Mouse (Mus musculus) limb, embryonic 13.5 days (tissue): ENCODE results near the gene Ier2. TPM values are rescaled to one million over a fixed set of nuclear protein-coding genes. Genes with fewer than 3 reads are reported as not detected.

Experiments used
- ATAC-seq: fragments of 200-750 bp; cut with Nextera tagmentation; 2 replicates; pipeline ENCODE4 v1.8.0; 2017; ENCODE audit warnings: low read depth, moderate number of reproducible peaks, moderate TSS enrichment; ENCODE audit not compliant: low FRiP score
- H3K27ac ChIP-seq: fragments of 300-500 bp; sonication (generic); 2 replicates; pipeline ENCODE4 v1.5.1; 2015; ENCODE audit warnings: inconsistent platforms, mild to moderate bottlenecking, moderate library complexity
- H3K27me3 ChIP-seq: fragments of 300-500 bp; sonication (generic); 2 replicates; pipeline ENCODE4 v1.6.1; 2015; ENCODE audit warnings: mild to moderate bottlenecking, inconsistent platforms
- H3K36me3 ChIP-seq: fragments of 300-500 bp; sonication (generic); 2 replicates; pipeline ENCODE4 v1.6.1; 2015; ENCODE audit warnings: inconsistent platforms, mild to moderate bottlenecking, moderate library complexity
- H3K4me1 ChIP-seq: fragments of 300-500 bp; sonication (generic); 2 replicates; pipeline ENCODE4 v1.6.1; 2015; ENCODE audit warnings: inconsistent platforms
- H3K4me2 ChIP-seq: fragments of 300-500 bp; sonication (generic); replicated peaks from 2 replicates; pipeline ENCODE4 v1.6.1; 2015; ENCODE audit warnings: inconsistent platforms, mild to moderate bottlenecking, moderate library complexity
- H3K4me3 ChIP-seq: fragments of 300-500 bp; sonication (generic); 2 replicates; pipeline ENCODE4 v1.5.1; 2015; ENCODE audit warnings: moderate library complexity, mild to moderate bottlenecking, inconsistent platforms
- H3K9ac ChIP-seq: fragments of 300-500 bp; sonication (generic); 2 replicates; pipeline ENCODE4 v1.6.1; 2015; ENCODE audit warnings: mild to moderate bottlenecking, inconsistent platforms
- H3K9me3 ChIP-seq: fragments of 300-500 bp; sonication (generic); 2 replicates; pipeline ENCODE4 v1.6.1; 2016; ENCODE audit warnings: inconsistent platforms
- WGBS: fragments of 180-500 bp; shearing (Covaris S2); methylation state at CpG from one replicate; pipeline ENCODE4 v1.1.7; 2015; 5-methylcytosine and 5-hydroxymethylcytosine counted together
- polyA plus RNA-seq: library from polyadenylated mRNA; unstranded; fragments of >200 nt; fragmentation: Nextera tagmentation; extraction: Ambion mirVana; gene quantifications from 2 replicates; pipeline ENCODE4 v1.2.1, GENCODE M21; 2015

The Ier2 gene
- polyA plus RNA-seq: 71.9 and 73.0 TPM in 2 replicates

DNA sequence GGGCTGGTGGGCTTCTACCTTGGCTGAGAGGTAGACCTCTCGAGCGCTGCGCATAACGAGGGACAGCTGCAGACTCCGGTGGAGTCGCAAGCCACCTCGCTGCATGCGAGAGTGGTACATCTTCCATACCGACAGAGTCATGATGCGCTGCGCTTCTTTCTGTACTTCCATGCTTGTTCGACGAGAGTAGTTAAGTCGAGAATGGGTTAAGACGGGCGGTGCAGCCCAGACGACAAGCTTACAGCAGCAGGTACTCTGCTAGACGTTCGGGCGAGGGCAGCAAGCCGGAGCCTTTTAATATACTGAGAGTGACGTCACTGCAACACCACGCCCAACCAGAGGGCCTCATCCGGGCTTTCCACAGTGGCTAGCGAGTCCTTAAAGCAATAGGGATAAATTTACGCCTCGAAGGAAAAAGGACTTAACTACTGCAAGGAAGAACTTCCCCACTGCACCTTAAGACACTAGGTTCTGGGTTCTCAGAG lies at the start of gene Ier2:
TSS of gene Ier2 (minus strand) at position 272 of the 485 bp plus-strand sequence.
- peak within 1 kb of the TSS; percentile 93 for H3K27ac ChIP-seq
- H3K4me1 ChIP-seq: peaks cover 49% of the 10 kb centered on the region
- peak; percentile 86 for ATAC-seq
- H3K4me2 ChIP-seq: peak within 1 kb of the TSS; percentile 94
- H3K9ac ChIP-seq: peak within 1 kb of the TSS; percentile 96
- no peaks in the 10 kb centered on the region for H3K27me3 ChIP-seq
- H3K36me3 ChIP-seq: no peaks in the 10 kb centered on the region
- peak within 1 kb of the TSS; percentile 90 for H3K4me3 ChIP-seq
- H3K9me3 ChIP-seq: no peaks in the 10 kb centered on the region
- WGBS: under 1% methylated on average over 27 of the region's 27 CpGs

DNA sequence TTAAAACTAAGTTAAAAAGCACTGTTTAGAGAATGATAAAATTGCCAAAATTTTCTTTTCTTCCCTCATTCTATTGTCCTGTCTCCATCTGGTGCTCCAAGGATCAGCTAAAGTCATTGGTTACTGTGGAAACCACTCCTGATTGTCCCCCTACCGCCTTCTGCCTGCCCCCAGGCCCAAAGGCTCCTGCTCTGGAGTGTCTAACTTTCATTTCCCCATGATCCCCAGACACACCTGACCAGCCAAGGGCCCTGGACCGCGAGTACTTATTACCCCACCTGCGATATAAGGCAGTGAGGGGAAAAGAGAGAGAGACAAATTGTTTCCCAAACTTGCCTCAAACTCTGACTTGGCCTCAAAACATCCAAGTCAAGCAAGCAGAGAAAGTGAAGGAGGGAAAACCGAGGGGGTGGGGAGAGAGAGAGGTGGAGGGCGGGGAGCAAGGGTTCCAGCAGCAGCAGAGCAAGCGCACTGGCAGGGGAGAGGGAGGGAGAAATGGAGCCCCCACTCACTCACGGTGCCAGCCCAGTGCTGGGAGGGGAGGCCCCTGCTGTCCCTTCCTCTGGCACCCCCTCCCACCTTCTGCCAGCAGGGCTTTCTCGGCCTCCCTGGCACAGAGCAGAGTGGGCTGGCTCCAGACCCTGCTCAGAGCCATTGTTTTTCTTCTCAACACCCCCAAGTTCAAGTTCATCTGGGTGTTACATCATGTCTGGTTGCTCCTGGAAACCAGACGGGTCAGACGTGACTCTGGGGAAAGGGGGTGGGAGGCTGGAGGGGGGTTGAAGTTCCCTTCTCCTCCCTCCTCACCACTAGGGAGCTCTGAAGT lies 49.5 kb upstream of the Ier2 start:
- peak; percentile 90 for ATAC-seq
- peak overlapping the region; percentile 97 for H3K27ac ChIP-seq
- peaks cover 17% of the 10 kb centered on the region for H3K27me3 ChIP-seq
- H3K4me3 ChIP-seq: peak overlapping the region; percentile 12; the same call in 1 of the 2 replicates
- no peaks in the 10 kb centered on the region for H3K9me3 ChIP-seq
- H3K4me2 ChIP-seq: peak overlapping the region; percentile 49
- WGBS: 6% methylated on average over 11 of the region's 11 CpGs
- peaks cover 92% of the 10 kb centered on the region for H3K4me1 ChIP-seq
- peaks cover 52% of the 10 kb centered on the region for H3K36me3 ChIP-seq
- peak overlapping the region; percentile 46; the same call in 1 of the 2 replicates for H3K9ac ChIP-seq

DNA sequence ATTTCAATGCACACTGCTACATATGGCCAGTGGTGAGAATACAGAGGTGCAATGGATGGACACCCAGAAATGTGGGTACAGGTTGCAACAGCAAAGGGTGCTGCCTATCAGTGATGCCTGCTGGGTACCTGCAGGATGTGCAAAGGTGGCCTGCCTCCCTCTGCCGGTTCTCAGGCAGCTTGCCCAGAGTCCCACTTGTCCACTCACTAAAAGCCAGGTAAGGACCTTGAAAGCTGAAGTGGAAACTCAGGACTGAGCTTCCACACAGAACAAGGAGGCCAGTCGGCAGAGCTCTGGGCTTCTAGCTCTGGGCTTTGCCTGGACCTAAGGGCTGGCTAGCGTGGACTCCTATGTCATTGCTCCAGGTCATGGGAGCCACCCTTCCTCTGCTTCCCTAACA lies 48.7 kb upstream of the Ier2 start:
- Histone ChIP-seq H3K9ac (peak overlapping the region; percentile 46), H3K4me3 (0 out of 2 replicates have a peak overlapping the region, but pooled peaks have one; percentile 1), H3K9me3 (no peaks in the 10 kb centered on the region), H3K27ac (peak overlapping the region; percentile 97), H3K36me3 (peaks cover 48% of the 10 kb centered on the region), H3K4me2 (peak overlapping the region; percentile 49), H3K27me3 (peaks cover 25% of the 10 kb centered on the region), H3K4me1 (peaks cover 92% of the 10 kb centered on the region)
- no peak for ATAC-seq
- 42% methylated on average over 3 of the region's 3 CpGs for WGBS

DNA sequence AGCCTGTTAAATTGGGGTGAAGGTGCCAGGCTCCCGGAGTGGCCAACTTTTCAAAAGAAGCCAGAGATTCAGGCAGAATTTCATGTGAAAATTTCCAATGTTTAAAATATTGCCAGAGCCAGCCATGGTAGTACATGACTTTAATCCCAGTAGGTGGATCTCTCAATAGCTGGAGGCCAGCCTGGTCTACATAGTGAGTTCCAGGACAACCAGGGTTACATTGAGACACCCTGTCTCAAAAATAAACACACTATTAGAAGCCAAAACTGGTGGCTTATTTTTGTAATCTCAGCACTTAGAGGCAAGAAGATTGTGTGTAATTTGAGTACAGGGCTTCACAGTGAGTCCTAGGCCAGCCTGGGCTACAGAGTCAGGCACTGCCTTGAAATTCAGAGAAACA lies 47.3 kb upstream of the Ier2 start:
- 86% methylated on average over 1 of the region's 1 CpGs for WGBS
- peaks cover 40% of the 10 kb centered on the region for H3K36me3 ChIP-seq
- H3K9me3 ChIP-seq: no peaks in the 10 kb centered on the region
- H3K27ac ChIP-seq: peak overlapping the region; percentile 49; the same call in 1 of the 2 replicates
- no peak overlapping the region for H3K4me2 ChIP-seq
- peaks cover 35% of the 10 kb centered on the region for H3K27me3 ChIP-seq
- no peak overlapping the region for H3K9ac ChIP-seq
- no peak for ATAC-seq
- H3K4me3 ChIP-seq: no peak overlapping the region
- H3K4me1 ChIP-seq: peaks cover 92% of the 10 kb centered on the region

DNA sequence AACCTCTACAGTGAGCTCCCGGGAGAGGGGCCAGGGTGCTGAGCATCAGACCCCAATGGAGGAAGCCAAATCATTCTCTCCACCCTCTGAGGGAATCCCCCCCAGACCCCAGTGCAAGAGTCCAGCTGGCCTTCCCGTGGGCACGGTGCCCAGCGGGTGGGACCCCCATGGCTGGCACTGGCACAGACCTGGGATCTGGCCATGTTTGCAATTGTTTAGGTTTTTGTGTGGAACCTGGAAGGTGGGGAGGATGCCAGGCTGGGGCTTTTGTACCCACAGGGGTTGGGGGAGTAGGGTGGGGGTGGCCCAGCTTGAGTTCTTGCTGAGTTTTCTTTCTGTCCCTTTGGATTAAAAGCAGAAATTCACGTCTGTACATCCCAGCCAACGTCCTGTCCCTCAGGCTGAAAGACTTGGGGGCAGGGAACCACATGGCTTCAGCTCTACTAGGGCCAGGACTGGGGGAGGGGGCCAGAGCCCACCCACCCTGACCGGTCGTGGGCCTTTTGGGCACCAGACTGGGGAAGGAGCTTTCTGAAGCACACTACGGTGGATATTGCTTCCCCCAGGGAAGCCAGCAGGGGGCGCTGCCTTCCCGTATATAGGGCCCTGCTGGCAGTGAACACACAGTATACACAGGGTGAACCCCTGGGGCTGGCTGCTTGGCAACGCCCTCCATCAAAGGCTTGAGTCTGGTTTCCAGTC lies 46.3 kb upstream of the Ier2 start:
- Histone ChIP-seq H3K36me3 (peaks cover 36% of the 10 kb centered on the region), H3K4me3 (no peak overlapping the region), H3K4me2 (no peak overlapping the region; the same call in 1 of the 2 replicates), H3K4me1 (peaks cover 90% of the 10 kb centered on the region), H3K9ac (peak overlapping the region; percentile 35), H3K27me3 (peaks cover 45% of the 10 kb centered on the region), H3K9me3 (no peaks in the 10 kb centered on the region), H3K27ac (peak overlapping the region; percentile 49; the same call in 1 of the 2 replicates)
- ATAC-seq: peak; percentile 13; the same call in 1 of the 2 replicates
- 16% methylated on average over 12 of the region's 12 CpGs for whole genome bisulfite sequencing

DNA sequence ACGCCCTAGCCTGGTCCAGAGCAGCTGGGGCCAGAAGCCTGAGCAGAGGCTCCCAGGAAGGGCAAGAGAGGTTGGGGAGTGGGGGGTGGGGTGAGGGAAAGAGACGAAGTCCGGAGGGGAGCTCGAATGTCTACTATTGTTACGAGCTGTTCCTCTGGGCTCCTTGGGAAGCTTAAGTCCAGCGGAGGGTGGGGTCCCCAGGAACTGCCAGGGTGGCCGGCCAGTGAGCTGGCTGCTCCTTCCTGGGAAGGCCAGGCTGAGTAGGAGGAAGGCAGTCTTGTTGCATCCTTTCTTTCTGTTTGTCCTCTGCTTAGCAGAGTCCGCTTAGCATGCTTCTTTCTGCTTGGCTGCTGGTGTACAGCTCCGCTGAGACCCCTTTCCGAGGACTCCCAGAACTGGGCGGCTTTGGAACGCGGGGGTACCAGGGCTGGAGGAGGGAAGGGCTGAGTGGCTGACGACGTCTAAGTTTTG lies 45.5 kb upstream of the Ier2 start:
- peak overlapping the region; percentile 18; the same call in 1 of the 2 replicates for H3K4me3 ChIP-seq
- WGBS: 21% methylated on average over 15 of the region's 15 CpGs
- H3K9me3 ChIP-seq: no peaks in the 10 kb centered on the region
- no peak overlapping the region; the same call in 1 of the 2 replicates for H3K27ac ChIP-seq
- peaks cover 29% of the 10 kb centered on the region for H3K36me3 ChIP-seq
- H3K27me3 ChIP-seq: peaks cover 53% of the 10 kb centered on the region
- H3K4me1 ChIP-seq: peaks cover 86% of the 10 kb centered on the region
- ATAC-seq: no peak
- peak overlapping the region; percentile 61 for H3K9ac ChIP-seq
- H3K4me2 ChIP-seq: peak overlapping the region; percentile 49

DNA sequence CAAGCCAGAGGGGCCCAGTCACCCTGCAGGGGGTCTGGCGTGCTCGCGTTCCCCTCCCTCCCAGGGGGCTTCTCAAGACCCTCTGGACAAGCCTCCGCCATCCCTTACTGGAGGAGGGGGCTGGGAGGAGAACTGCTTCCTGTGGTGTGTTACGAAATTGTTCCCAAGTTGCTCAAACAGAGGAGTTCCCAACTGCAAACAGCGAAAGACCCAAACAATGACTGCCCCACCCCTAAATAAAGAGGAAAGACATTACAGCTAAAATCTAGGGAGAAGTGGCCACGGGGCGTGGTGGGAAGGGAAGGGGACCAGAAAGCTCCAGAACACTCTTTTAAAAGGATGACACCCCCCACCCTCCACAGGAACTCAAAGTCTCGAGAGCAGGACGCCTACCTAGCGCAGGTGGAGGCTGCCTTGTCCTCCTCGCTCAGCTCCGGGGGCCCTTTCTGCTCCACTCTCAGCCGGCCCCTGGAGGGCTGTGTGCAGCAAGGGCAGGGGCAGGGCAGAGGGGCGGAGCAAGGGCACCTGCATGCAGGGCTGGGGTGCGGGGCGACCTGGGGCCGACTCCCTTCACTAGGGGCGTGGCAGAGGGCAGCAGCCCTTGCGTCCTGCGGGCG lies 44.7 kb upstream of the Ier2 start:
- 16% methylated on average over 22 of the region's 22 CpGs for WGBS
- Histone ChIP-seq H3K4me2 (peak overlapping the region; percentile 49), H3K27ac (peak overlapping the region; percentile 33; the same call in 1 of the 2 replicates), H3K36me3 (peaks cover 29% of the 10 kb centered on the region), H3K9me3 (no peaks in the 10 kb centered on the region), H3K4me1 (peaks cover 81% of the 10 kb centered on the region), H3K27me3 (peaks cover 60% of the 10 kb centered on the region), H3K9ac (peak overlapping the region; percentile 61), H3K4me3 (peak overlapping the region; percentile 24)
- no peak for ATAC-seq

DNA sequence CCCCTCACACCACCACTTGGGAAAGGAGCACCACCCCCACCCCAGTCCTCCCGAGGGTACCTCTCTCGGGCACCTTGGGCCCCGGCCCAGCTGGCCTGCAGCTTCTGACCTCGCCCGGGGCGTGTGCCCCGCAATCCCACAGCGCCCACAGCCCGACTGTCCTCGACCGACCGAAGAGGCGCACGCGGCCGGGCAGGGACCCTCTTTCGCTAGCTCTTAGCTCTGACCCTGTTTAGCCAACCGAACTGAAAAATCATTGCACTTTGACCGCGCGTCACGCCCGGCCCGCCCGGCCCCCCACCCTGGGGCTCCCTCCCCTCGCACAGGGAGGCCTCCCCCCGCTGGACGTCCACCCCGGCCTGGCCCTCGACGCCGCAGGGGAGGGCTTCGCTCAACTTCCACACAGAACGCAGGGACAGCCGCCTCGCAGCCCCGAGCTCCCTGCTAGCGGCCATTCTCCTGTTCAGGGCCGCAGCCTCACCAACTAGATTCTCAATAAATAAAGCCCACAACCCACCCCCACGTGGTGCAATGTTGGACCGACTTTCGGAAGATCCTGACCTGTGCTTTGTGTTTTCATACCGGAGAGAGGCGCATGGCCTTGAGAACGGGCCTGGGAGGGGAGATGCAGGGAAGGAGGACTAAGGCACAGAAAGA lies 44.1 kb upstream of the Ier2 start:
- Histone ChIP-seq H3K27ac (peak overlapping the region; percentile 33; the same call in 1 of the 2 replicates), H3K9ac (peak overlapping the region; percentile 61), H3K4me3 (peak overlapping the region; percentile 24), H3K4me2 (peak overlapping the region; percentile 49), H3K36me3 (peaks cover 29% of the 10 kb centered on the region), H3K9me3 (no peaks in the 10 kb centered on the region), H3K27me3 (peaks cover 67% of the 10 kb centered on the region), H3K4me1 (peaks cover 81% of the 10 kb centered on the region)
- 7% methylated on average over 41 of the region's 45 CpGs for WGBS
- ATAC-seq: no peak

DNA sequence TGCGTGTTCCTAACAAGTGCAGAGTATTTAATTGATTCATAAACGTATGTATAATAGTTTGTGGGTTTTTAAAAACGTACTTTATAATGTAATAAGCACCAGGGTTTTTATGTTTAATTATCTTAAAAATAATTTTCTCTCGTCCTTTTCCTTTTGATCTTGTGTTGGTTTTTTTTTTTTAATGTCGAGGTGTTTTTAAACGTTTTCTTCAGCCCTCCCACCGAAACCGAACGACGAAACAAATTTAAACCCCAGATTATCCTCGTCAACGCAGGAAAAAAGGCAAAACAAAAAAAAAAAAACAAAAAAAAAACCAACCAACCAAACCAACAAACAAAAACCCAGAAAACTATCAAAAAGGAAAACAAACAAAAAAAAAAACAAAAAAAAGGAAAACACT lies 43.3 kb upstream of the Ier2 start:
- no peaks in the 10 kb centered on the region for H3K9me3 ChIP-seq
- H3K36me3 ChIP-seq: peaks cover 25% of the 10 kb centered on the region
- H3K27me3 ChIP-seq: peaks cover 72% of the 10 kb centered on the region
- no peak for ATAC-seq
- peak overlapping the region; percentile 57 for H3K4me2 ChIP-seq
- no peak overlapping the region; the same call in 1 of the 2 replicates for H3K9ac ChIP-seq
- no peak overlapping the region for H3K27ac ChIP-seq
- H3K4me1 ChIP-seq: peaks cover 80% of the 10 kb centered on the region
- H3K4me3 ChIP-seq: peak overlapping the region; percentile 28
- WGBS: 10% methylated on average over 12 of the region's 12 CpGs

DNA sequence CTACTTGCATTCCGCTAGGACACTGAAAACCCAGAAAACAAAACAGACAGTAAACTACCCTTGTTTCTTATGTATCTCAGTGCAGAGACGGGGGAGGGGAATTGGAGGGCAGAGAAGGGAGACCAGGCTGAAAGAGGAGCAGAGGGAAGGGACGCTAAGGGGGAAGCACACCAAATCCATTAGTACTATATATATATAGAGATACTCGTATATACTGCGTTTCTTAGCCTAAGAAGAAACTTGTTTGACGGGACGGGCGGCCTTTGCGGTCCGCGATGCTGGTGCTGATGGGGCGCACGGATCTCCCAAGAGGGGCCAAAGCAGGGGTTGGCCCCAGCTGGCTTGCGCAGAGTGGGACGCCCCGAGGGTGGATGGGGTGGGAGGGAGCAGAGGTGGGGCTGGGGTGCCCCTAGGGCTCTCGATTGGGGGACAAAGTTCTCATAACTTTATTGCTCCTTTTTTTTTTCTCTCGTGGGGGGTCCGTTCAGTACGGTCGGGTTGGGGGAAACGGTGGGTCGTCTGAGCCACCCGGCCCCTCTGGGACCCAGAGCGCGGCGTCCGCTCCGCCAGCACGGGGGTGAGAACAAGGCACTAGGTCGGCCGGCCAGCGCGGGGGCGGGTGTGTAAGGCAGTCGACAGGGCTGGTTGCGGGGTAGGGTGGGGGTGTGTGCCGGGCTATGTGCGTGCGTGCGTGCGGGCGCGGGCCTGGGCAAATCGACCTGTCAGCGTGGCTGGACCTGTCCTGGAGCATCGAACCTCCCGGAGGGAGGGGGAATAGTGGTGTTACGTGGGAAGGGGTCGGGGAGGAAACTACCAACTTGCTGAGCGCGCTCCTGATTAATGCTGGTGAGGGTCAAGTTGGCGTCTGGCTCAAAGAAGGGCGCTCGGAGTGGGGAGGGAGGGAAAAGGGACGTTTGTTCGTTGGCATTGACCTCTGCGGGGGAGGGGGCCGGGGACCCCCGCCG lies 42.5 kb upstream of the Ier2 start:
- Histone ChIP-seq H3K9ac (peak overlapping the region; percentile 53), H3K4me3 (peak overlapping the region; percentile 28), H3K4me1 (peaks cover 77% of the 10 kb centered on the region), H3K27me3 (peaks cover 72% of the 10 kb centered on the region), H3K27ac (no peak overlapping the region), H3K4me2 (peak overlapping the region; percentile 57), H3K36me3 (peaks cover 21% of the 10 kb centered on the region), H3K9me3 (no peaks in the 10 kb centered on the region)
- no peak for ATAC-seq
- 5% methylated on average over 61 of the region's 61 CpGs for WGBS
